Mouse (Mus musculus): ENCODE measurements around the gene Elp6.

GRCm38 (mm10) chr9:110358341-110358740, 53.4 kb downstream of the Elp6 start:
- TF ChIP-seq EP300 (IDR thresholded peaks at IDR 0.05; ENCODE audit: low read depth) (no peak), CTCF (IDR thresholded peaks at IDR 0.05; ENCODE audit: low read depth) (no peak)

All from liver, embryonic 14.5 days (tissue).